Mouse (Mus musculus): Measurements from ENCODE around the gene Iqschfp.
A peak's percentile ranks its signal among the peaks of the same experiment; 100 is the strongest.

Iqschfp gene

GRCm38 (mm10) chr3:67954459-67955065, 62.5 kb downstream of the Iqschfp start:
- DNase-seq (ENCODE audit: low spot score in 2 of 2): no peak

- DNase-seq (ENCODE audit: low spot score in 2 of 2): no peak
Observed at GRCm38 (mm10) chr3:67959672-67960071, 67.6 kb downstream of the Iqschfp start.

- DNase-seq (ENCODE audit: low spot score in 2 of 2): no peak
Observed at GRCm38 (mm10) chr3:67960133-67960532, 68.1 kb downstream of the Iqschfp start.

- no peak for DNase-seq (ENCODE audit: low spot score in 2 of 2)
Observed at GRCm38 (mm10) chr3:67960727-67961126, 68.7 kb downstream of the Iqschfp start.

- no peak for DNase-seq (ENCODE audit: low spot score in 2 of 2)
Observed at GRCm38 (mm10) chr3:67961934-67962639, 70.1 kb downstream of the Iqschfp start.

GRCm38 (mm10) chr3:67974340-67974998, 82.4 kb downstream of the Iqschfp start:
- no peak for DNase-seq (ENCODE audit: low spot score in 2 of 2)

- no peak for DNase-seq (ENCODE audit: low spot score in 2 of 2)
Observed at GRCm38 (mm10) chr3:67980006-67980405, 88.0 kb downstream of the Iqschfp start.

- no peak for DNase-seq (ENCODE audit: low spot score in 2 of 2)
Observed at GRCm38 (mm10) chr3:67983329-67983728, 91.3 kb downstream of the Iqschfp start.

- no peak for DNase-seq (ENCODE audit: low spot score in 2 of 2)
Observed at GRCm38 (mm10) chr3:68002415-68002814, 110.4 kb downstream of the Iqschfp start.

- no peak for DNase-seq (ENCODE audit: low spot score in 2 of 2)
Observed at GRCm38 (mm10) chr3:68012342-68012741, 120.3 kb downstream of the Iqschfp start.

GRCm38 (mm10) chr3:68015786-68016185, 123.8 kb downstream of the Iqschfp start:
- DNase-seq (ENCODE audit: low spot score in 2 of 2): no peak

- DNase-seq (ENCODE audit: low spot score in 2 of 2): no peak
Observed at GRCm38 (mm10) chr3:68019401-68019800, 127.4 kb downstream of the Iqschfp start.

GRCm38 (mm10) chr3:68036097-68036496, 144.1 kb downstream of the Iqschfp start:
- no peak for DNase-seq (ENCODE audit: low spot score in 2 of 2)

GRCm38 (mm10) chr3:68042951-68043350, 150.9 kb downstream of the Iqschfp start:
- no peak for DNase-seq (ENCODE audit: low spot score in 2 of 2)

- DNase-seq (ENCODE audit: low spot score in 2 of 2): no peak
Observed at GRCm38 (mm10) chr3:68045475-68046416, 153.7 kb downstream of the Iqschfp start.

GRCm38 (mm10) chr3:68053538-68053937, 161.5 kb downstream of the Iqschfp start:
- DNase-seq (ENCODE audit: low spot score in 2 of 2): no peak

GRCm38 (mm10) chr3:68055071-68055470, 163.0 kb downstream of the Iqschfp start:
- no peak for DNase-seq (ENCODE audit: low spot score in 2 of 2)

GRCm38 (mm10) chr3:68056373-68057275, 164.6 kb downstream of the Iqschfp start:
- DNase-seq (ENCODE audit: low spot score in 2 of 2): peak; percentile 23 to 45

GRCm38 (mm10) chr3:68059162-68059800, 167.2 kb downstream of the Iqschfp start:
- no peak for DNase-seq (ENCODE audit: low spot score in 2 of 2)

GRCm38 (mm10) chr3:68064731-68065130, 172.7 kb downstream of the Iqschfp start, which contains the start of gene Schip1:
Gene Schip1 (plus strand): TSS chr3:68064802.
- DNase-seq (ENCODE audit: low spot score in 2 of 2): no peak

Measured in natural killer cell, adult 2 months (primary cell).